Mouse (Mus musculus): ENCODE measurements at regions not wholly inside any gene's neighbourhood (a gene's known extent, or its start where the extent isn't known, plus 50 kb on each side); places are given as distances from the start of the nearest gene placed in this dataset.

- no peak for DNase-seq
Observed at GRCm38 (mm10) chr9:41765816-41766532, 358.1 kb downstream of the Sorl1 start.

- no peak for DNase-seq
Observed at GRCm38 (mm10) chr9:41761050-41761576, 363.0 kb downstream of the Sorl1 start.

- DNase-seq: peak; percentile 46
Observed at GRCm38 (mm10) chr9:41754434-41755002, 369.6 kb downstream of the Sorl1 start.

GRCm38 (mm10) chr9:41745979-41746647, 378.0 kb downstream of the Sorl1 start:
- no peak for DNase-seq

- no peak for DNase-seq
Observed at GRCm38 (mm10) chr9:41741500-41741899, 382.6 kb downstream of the Sorl1 start.

- DNase-seq: no peak
Observed at GRCm38 (mm10) chr9:41740536-41740935, 383.6 kb downstream of the Sorl1 start.

- DNase-seq: no peak
Observed at GRCm38 (mm10) chr9:41737671-41738070, 386.4 kb downstream of the Sorl1 start.

GRCm38 (mm10) chr9:41736881-41737280, 387.2 kb downstream of the Sorl1 start:
- DNase-seq: no peak

- peak; percentile 7 for DNase-seq
Observed at GRCm38 (mm10) chr9:41736234-41736859, 387.8 kb downstream of the Sorl1 start.

GRCm38 (mm10) chr9:41735448-41736233, 388.5 kb downstream of the Sorl1 start:
- DNase-seq: peak; percentile 65

- DNase-seq: no peak
Observed at GRCm38 (mm10) chr9:41734925-41735447, 389.1 kb downstream of the Sorl1 start.

GRCm38 (mm10) chr9:41721609-41722008, 402.5 kb downstream of the Sorl1 start:
- DNase-seq: no peak

GRCm38 (mm10) chr9:41715231-41715630, 408.9 kb downstream of the Sorl1 start:
- DNase-seq: peak; percentile 23

GRCm38 (mm10) chr9:41705972-41706371, 418.1 kb downstream of the Sorl1 start:
- DNase-seq: no peak

- DNase-seq: no peak
Observed at GRCm38 (mm10) chr9:41705461-41705903, 418.6 kb downstream of the Sorl1 start.

- DNase-seq: no peak
Observed at GRCm38 (mm10) chr9:41703091-41703490, 421.0 kb downstream of the Sorl1 start.

- peak; percentile 8 for DNase-seq
Observed at GRCm38 (mm10) chr9:41700683-41701082, 423.4 kb downstream of the Sorl1 start.

GRCm38 (mm10) chr9:41699031-41699430, 425.1 kb downstream of the Sorl1 start:
- DNase-seq: no peak

GRCm38 (mm10) chr9:41697611-41698467, 426.3 kb downstream of the Sorl1 start:
- DNase-seq: no peak

- no peak for DNase-seq
Observed at GRCm38 (mm10) chr9:41697160-41697559, 426.9 kb downstream of the Sorl1 start.

- DNase-seq: no peak
Observed at GRCm38 (mm10) chr9:41682911-41683310, 441.2 kb downstream of the Sorl1 start.

Data from heart, postnatal 4 days (tissue).